Mouse (Mus musculus): Measurements from ENCODE around the gene Erc1.
"Not testable (repeated sequence)": the region's sequence is repeated elsewhere in the genome, so short reads cannot be mapped to it uniquely, and the experiment has no call there.

Erc1 gene

GRCm38 (mm10) chr6:119712486-119712885, 135.5 kb downstream of the Erc1 start:
- DNase-seq (ENCODE audit: extremely low spot score, low spot score) = no peak

- no peak for DNase-seq (ENCODE audit: extremely low spot score, low spot score)
These were observed 136.2 kb downstream of the Erc1 start for GRCm38 (mm10) chr6:119711649-119712305.

- no peak for DNase-seq (ENCODE audit: extremely low spot score, low spot score)
These were observed 138.4 kb downstream of the Erc1 start for GRCm38 (mm10) chr6:119709552-119709951.

GRCm38 (mm10) chr6:119707911-119708310, 140.1 kb downstream of the Erc1 start:
- no peak for DNase-seq (ENCODE audit: extremely low spot score, low spot score)

- DNase-seq (ENCODE audit: extremely low spot score, low spot score) = no peak
These were observed 143.1 kb downstream of the Erc1 start for GRCm38 (mm10) chr6:119704899-119705298.

- no peak for DNase-seq (ENCODE audit: extremely low spot score, low spot score)
These were observed 155.2 kb downstream of the Erc1 start for GRCm38 (mm10) chr6:119692754-119693153.

GRCm38 (mm10) chr6:119686470-119686869, 161.5 kb downstream of the Erc1 start:
- no peak for DNase-seq (ENCODE audit: extremely low spot score, low spot score)

GRCm38 (mm10) chr6:119680746-119681145, 167.2 kb downstream of the Erc1 start:
- no peak for DNase-seq (ENCODE audit: extremely low spot score, low spot score)

- DNase-seq (ENCODE audit: extremely low spot score, low spot score) = no peak
These were observed 173.2 kb downstream of the Erc1 start for GRCm38 (mm10) chr6:119674811-119675209.

- no peak for DNase-seq (ENCODE audit: extremely low spot score, low spot score)
These were observed 173.7 kb downstream of the Erc1 start for GRCm38 (mm10) chr6:119674201-119674810.

GRCm38 (mm10) chr6:119669746-119670145, 178.2 kb downstream of the Erc1 start:
- DNase-seq (ENCODE audit: extremely low spot score, low spot score) = no peak

GRCm38 (mm10) chr6:119662936-119663335, 185.0 kb downstream of the Erc1 start:
- no peak for DNase-seq (ENCODE audit: extremely low spot score, low spot score)

- DNase-seq (ENCODE audit: extremely low spot score, low spot score) = no peak
These were observed 186.9 kb downstream of the Erc1 start for GRCm38 (mm10) chr6:119661081-119661493.

- DNase-seq (ENCODE audit: extremely low spot score, low spot score) = no peak
These were observed 189.5 kb downstream of the Erc1 start for GRCm38 (mm10) chr6:119658441-119658840.

- DNase-seq (ENCODE audit: extremely low spot score, low spot score) = no peak
These were observed 190.4 kb downstream of the Erc1 start for GRCm38 (mm10) chr6:119657418-119658178.

- DNase-seq (ENCODE audit: extremely low spot score, low spot score) = not testable (repeated sequence)
These were observed 193.2 kb downstream of the Erc1 start for GRCm38 (mm10) chr6:119654777-119655176.

GRCm38 (mm10) chr6:119643880-119644460, 204.0 kb downstream of the Erc1 start:
- DNase-seq (ENCODE audit: extremely low spot score, low spot score) = no peak

- DNase-seq (ENCODE audit: extremely low spot score, low spot score) = no peak
These were observed 204.7 kb downstream of the Erc1 start for GRCm38 (mm10) chr6:119643178-119643728.

GRCm38 (mm10) chr6:119642718-119643117, 205.2 kb downstream of the Erc1 start:
- no peak for DNase-seq (ENCODE audit: extremely low spot score, low spot score)

GRCm38 (mm10) chr6:119635629-119636028, 212.3 kb downstream of the Erc1 start:
- peak; percentile 36 for DNase-seq (ENCODE audit: extremely low spot score, low spot score)

- no peak for DNase-seq (ENCODE audit: extremely low spot score, low spot score)
These were observed 217.3 kb downstream of the Erc1 start for GRCm38 (mm10) chr6:119630622-119631021.

- no peak for DNase-seq (ENCODE audit: extremely low spot score, low spot score)
These were observed 246.6 kb downstream of the Erc1 start for GRCm38 (mm10) chr6:119601379-119601778.
